Mouse (Mus musculus) adrenal gland, postnatal 0 days (tissue): ENCODE measurements around the gene Bank1. TPM values are rescaled to one million over a fixed set of nuclear protein-coding genes. Genes with fewer than 3 reads are reported as not detected.

ENCODE experiments used
- polyA plus RNA-seq: library from polyadenylated mRNA; unstranded; fragments of >200 nt; fragmentation: Nextera tagmentation; extraction: Ambion mirVana; gene quantifications from 2 replicates; pipeline ENCODE4 v1.2.1, GENCODE M21; 2015

Gene Bank1
- 0.54 and 1.3 TPM in 2 replicates for polyA plus RNA-seq

GRCm38 (mm10) chr3:136325783-136326182 lies at the start of gene Bank1:
Gene Bank1, minus strand, starts transcription at chr3:136326066.

